9 mouse cellular contexts compared by ENCODE assay signal in the genomic region with DNA sequence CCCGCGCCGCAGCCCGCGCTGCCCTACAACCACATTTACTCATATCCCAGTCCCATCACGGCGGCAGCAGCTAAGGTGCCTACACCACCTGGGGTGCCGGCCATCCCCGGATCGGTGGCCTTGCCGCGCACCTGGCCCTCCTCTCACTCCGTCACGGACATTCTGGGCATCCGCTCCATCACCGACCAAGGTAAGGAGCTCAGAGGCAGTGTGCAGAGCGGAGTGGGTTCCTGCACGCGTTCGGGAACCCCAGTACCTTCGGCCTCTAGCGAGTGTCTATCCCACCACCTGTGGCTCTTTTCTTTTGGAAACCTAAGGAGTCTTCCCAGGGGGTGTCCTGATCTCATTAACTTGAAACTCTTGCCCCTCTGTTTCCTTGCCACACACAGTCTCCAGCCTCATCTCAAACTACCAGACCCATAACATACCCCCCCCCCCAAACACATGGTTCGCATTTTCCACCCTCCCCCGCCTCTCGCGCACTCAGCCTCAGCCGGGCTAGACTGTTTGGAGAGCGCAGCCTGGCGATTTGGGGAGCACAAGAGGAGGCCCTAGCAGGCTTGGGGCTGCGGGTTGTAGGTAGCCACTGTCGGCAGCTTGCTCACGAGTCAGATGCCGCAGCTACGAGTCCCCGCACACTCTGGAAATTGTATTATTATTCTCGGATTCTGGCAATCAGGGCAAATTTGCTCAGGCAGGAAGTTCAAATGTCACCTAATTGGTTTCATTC. TPM values are rescaled to one million over a fixed set of nuclear protein-coding genes. Genes with fewer than 3 reads are reported as not detected.
DNase-seq lines count a peak whose midpoint lies in the region; ATAC-seq lines count a peak whose summit lies in the region.
"Had no signal": no experiment of that assay in that cellular context is flagged by ENCODE, and none has a peak within 500 bp of the region (broad histone marks: within the 10 kb centered on the region; RNA-seq: fewer than 3 reads in every experiment).

No protein-coding gene starts in this region.

- no peak overlapping the region for H3K27ac ChIP-seq in hindbrain, embryonic 10.5 days
- H3K27ac ChIP-seq in hindbrain, embryonic 16.5 days (ENCODE audit: low read depth, low read length) = no peak overlapping the region
- H3K27ac ChIP-seq in hindbrain, embryonic 15.5 days (replicated peaks) = no peak overlapping the region
- H3K27ac ChIP-seq in neural tube, embryonic 11.5 days (ENCODE audit: low read depth, low read length) = no peak overlapping the region

- peak; percentile 65 for DNase-seq in hindbrain, embryonic 10.5 days (ENCODE audit: low spot score)
- DNase-seq in R1 (ENCODE audit: low read depth, low spot score) = peak; percentile 58
- DNase-seq in neural tube, embryonic 11.5 days (ENCODE audit: low spot score) = peak; percentile 42
- DNase-seq in adrenal gland, postnatal 14 days = no peak
- DNase-seq in layer of hippocampus, postnatal 10 days (ENCODE audit: low spot score in 2 of 2) = no peak
- no peak for DNase-seq in ovary, postnatal 14 days (ENCODE audit: low spot score)

- under 1% methylated on average over 36 of the region's 36 CpGs for WGBS in hindbrain, embryonic 10.5 days
- WGBS in hindbrain, embryonic 16.5 days = under 1% methylated on average over 36 of the region's 36 CpGs
- under 1% methylated on average over 36 of the region's 36 CpGs for WGBS in hindbrain, embryonic 15.5 days
- under 1% methylated on average over 36 of the region's 36 CpGs for WGBS in neural tube, embryonic 11.5 days

- peaks cover 40% of the 10 kb centered on the region for H3K4me1 ChIP-seq in hindbrain, embryonic 10.5 days (replicated peaks)
- peaks cover 11% of the 10 kb centered on the region for H3K4me1 ChIP-seq in hindbrain, embryonic 16.5 days (ENCODE audit: control insufficient read depth, insufficient read depth, low read depth, low read length)
- H3K4me1 ChIP-seq in hindbrain, embryonic 15.5 days (replicated peaks) = peaks cover 23% of the 10 kb centered on the region
- H3K4me1 ChIP-seq in neural tube, embryonic 11.5 days (ENCODE audit: control insufficient read depth, insufficient read depth, low read length) = 0 out of 2 replicates have a peak, but pooled peaks cover 3% of the 10 kb centered on the region

- H3K27me3 ChIP-seq in hindbrain, embryonic 10.5 days (ENCODE audit: insufficient read depth, poor library complexity, severe bottlenecking) = peaks cover 100% of the 10 kb centered on the region
- H3K27me3 ChIP-seq in hindbrain, embryonic 16.5 days (replicated peaks; ENCODE audit: control insufficient read depth, insufficient read depth, low read length) = peaks cover 76% of the 10 kb centered on the region
- peaks cover 91% of the 10 kb centered on the region for H3K27me3 ChIP-seq in hindbrain, embryonic 15.5 days
- H3K27me3 ChIP-seq in neural tube, embryonic 11.5 days (ENCODE audit: control insufficient read depth, insufficient read depth, low read length) = peaks cover 92% of the 10 kb centered on the region

- no peak for ATAC-seq in hindbrain, embryonic 16.5 days
- ATAC-seq in hindbrain, embryonic 15.5 days (ENCODE audit: low FRiP score, low read depth) = no peak
- no peak for ATAC-seq in neural tube, embryonic 11.5 days (ENCODE audit: insufficient read depth, low FRiP score, low TSS enrichment)

- no peak overlapping the region for H3K4me2 ChIP-seq in hindbrain, embryonic 16.5 days (ENCODE audit: low read length)
- H3K4me2 ChIP-seq in hindbrain, embryonic 15.5 days = peak overlapping the region; percentile 36; the same call in 1 of the 2 replicates
- H3K4me2 ChIP-seq in neural tube, embryonic 11.5 days (ENCODE audit: low read depth) = peak overlapping the region; percentile 44

- H3K9me3 ChIP-seq in hindbrain, embryonic 10.5 days = no peaks in the 10 kb centered on the region
- no peaks in the 10 kb centered on the region for H3K9me3 ChIP-seq in hindbrain, embryonic 16.5 days (ENCODE audit: control insufficient read depth, low read length)
- H3K9me3 ChIP-seq in hindbrain, embryonic 15.5 days = no peaks in the 10 kb centered on the region
- H3K9me3 ChIP-seq in neural tube, embryonic 11.5 days (ENCODE audit: control insufficient read depth, low read length) = no peaks in the 10 kb centered on the region

- H3K9ac ChIP-seq in hindbrain, embryonic 16.5 days (ENCODE audit: low read depth, low read length) = no peak overlapping the region
- H3K9ac ChIP-seq in hindbrain, embryonic 15.5 days = no peak overlapping the region
- H3K9ac ChIP-seq in neural tube, embryonic 11.5 days (ENCODE audit: low read length) = peak overlapping the region; percentile 26; the same call in 1 of the 2 replicates

- no peaks in the 10 kb centered on the region for H3K36me3 ChIP-seq in hindbrain, embryonic 10.5 days
- no peaks in the 10 kb centered on the region for H3K36me3 ChIP-seq in hindbrain, embryonic 16.5 days (ENCODE audit: control insufficient read depth, insufficient read depth, low read length)
- no peaks in the 10 kb centered on the region for H3K36me3 ChIP-seq in hindbrain, embryonic 15.5 days
- H3K36me3 ChIP-seq in neural tube, embryonic 11.5 days (ENCODE audit: control insufficient read depth, insufficient read depth, low read length) = no peaks in the 10 kb centered on the region

- H3K4me3 ChIP-seq in hindbrain, embryonic 10.5 days = peak overlapping the region; percentile 46
- no peak overlapping the region for H3K4me3 ChIP-seq in hindbrain, embryonic 16.5 days (ENCODE audit: low read length)
- peak overlapping the region; percentile 15; the same call in 1 of the 2 replicates for H3K4me3 ChIP-seq in hindbrain, embryonic 15.5 days
- H3K4me3 ChIP-seq in neural tube, embryonic 11.5 days (ENCODE audit: low read depth, low read length) = peak overlapping the region; percentile 36

RNA-seq across cellular contexts. Expression of a gene that starts 5.6 kb away (rescaled TPM):
- polyA plus RNA-seq in hindbrain, embryonic 10.5 days (2016; fragmentation: Nextera tagmentation; extraction: Ambion mirVana) = 2.4 and 3.0 TPM in 2 replicates
- polyA plus RNA-seq in hindbrain, embryonic 16.5 days (2015; fragmentation: Nextera tagmentation; extraction: Ambion mirVana) = 0.04 TPM in 1 of 2 replicates, not detected in the other
- polyA plus RNA-seq in hindbrain, embryonic 15.5 days (2015; fragmentation: Nextera tagmentation; extraction: Ambion mirVana) = not detected in 2 replicates
- 3.7 and 4.8 TPM in 2 replicates for polyA plus RNA-seq in neural tube, embryonic 11.5 days (2014; fragmentation: Nextera tagmentation; extraction: Ambion mirVana)
- 0.07 TPM in 1 of 2 replicates, not detected in the other for total RNA-seq in adrenal gland, postnatal 14 days (2021)
- total RNA-seq in layer of hippocampus, postnatal 10 days (2021) = not detected
- total RNA-seq: left cerebral cortex, adult 18-20 months had no signal

Comparison
In these comparisons a context has a peak if more than half of its experiments do, and no peak if none do; other contexts are left out.
1. DNase-seq: peak in hindbrain, embryonic 10.5 days (single experiment), R1 (single experiment) and neural tube, embryonic 11.5 days (single experiment); none in adrenal gland, postnatal 14 days (single experiment), layer of hippocampus, postnatal 10 days (0 of 2) and ovary, postnatal 14 days (single experiment).